Mouse (Mus musculus) lung, adult 2 months (tissue): Measurements from ENCODE around the gene Cops7b.

Experiments
- CTCF ChIP-seq: fragments of 200-500 bp; IDR thresholded peaks from 2 replicates; pipeline ENCODE4 v1.5.1; 2011; ENCODE audit warnings: mild to moderate bottlenecking, low read length, control low read depth; ENCODE audit not compliant: insufficient read depth
- POLR2A ChIP-seq: fragments of 200-500 bp; IDR thresholded peaks from 2 replicates; pipeline ENCODE4 v1.6.1; 2011; ENCODE audit warnings: low read depth, mild to moderate bottlenecking, control low read depth, low read length, borderline replicate concordance; ENCODE audit errors: extremely low read depth

GRCm38 (mm10) chr1:86634751-86635359, 52.2 kb downstream of the Cops7b start:
- no peak for TF ChIP-seq POLR2A
- no peak for TF ChIP-seq CTCF
